Mouse (Mus musculus) ES-E14 (cell line): ENCODE data around the gene Piwil4. TPM values are rescaled to one million over a fixed set of nuclear protein-coding genes. Genes with fewer than 3 reads are reported as not detected.
"Not testable (repeated sequence)": the region's sequence is repeated elsewhere in the genome, so short reads cannot be mapped to it uniquely, and the experiment has no call there.

Source experiments
- DNase-seq: peaks from one replicate; pipeline ENCODE4 v3.0.0-alpha.2; 2013; ENCODE audit warnings: low read depth, low spot score
- H3K27ac ChIP-seq: 2 replicates; pipeline ENCODE4 v1.5.1; 2012; ENCODE audit warnings: low read depth, mild to moderate bottlenecking, low read length, moderate library complexity, mixed read lengths; ENCODE audit not compliant: poor library complexity, insufficient read depth, severe bottlenecking
- H3K36me3 ChIP-seq: 2 replicates; pipeline ENCODE4 v1.6.1; 2012; ENCODE audit warnings: mild to moderate bottlenecking, low read length, moderate library complexity, mixed read lengths; ENCODE audit not compliant: control insufficient read depth, poor library complexity, insufficient read depth, severe bottlenecking
- H3K4me1 ChIP-seq, 2 experiments: fragments of 150-350 bp in 1 of 2; sonication (generic) in 1 of 2; 2 replicates each; pipeline ENCODE4 v1.6.1; 2012; ENCODE audit warnings: low read length in 2 of 2, mild to moderate bottlenecking in 1 of 2, mixed read lengths in 1 of 2; ENCODE audit not compliant: control insufficient read depth in 2 of 2, insufficient read depth in 2 of 2, poor library complexity in 1 of 2
- H3K4me3 ChIP-seq, 2 experiments: fragments of 150-350 bp in 1 of 2; sonication (generic) in 1 of 2; 2 replicates each; pipeline ENCODE4 v1.5.1; 2012; ENCODE audit warnings: low read length in 2 of 2, low read depth in 1 of 2, mild to moderate bottlenecking in 1 of 2, mixed read lengths in 1 of 2; ENCODE audit not compliant: insufficient read depth in 1 of 2, poor library complexity in 1 of 2, severe bottlenecking in 1 of 2
- H3K9ac ChIP-seq: 2 replicates; pipeline ENCODE4 v1.6.1; 2012; ENCODE audit warnings: low read depth, mild to moderate bottlenecking, low read length, mixed read lengths; ENCODE audit not compliant: poor library complexity, insufficient read depth, severe bottlenecking
- H3K9me3 ChIP-seq: fragments of 150-350 bp; sonication (generic); 2 replicates; pipeline ENCODE4 v1.6.1; 2012; ENCODE audit warnings: low read depth, mild to moderate bottlenecking, low read length; ENCODE audit not compliant: control insufficient read depth, insufficient read depth
- CHD2 ChIP-seq: IDR thresholded peaks from 2 replicates; pipeline ENCODE4 v1.6.1; 2014; ENCODE audit warnings: mild to moderate bottlenecking, low read depth, low read length, inconsistent platforms
- HCFC1 ChIP-seq: IDR thresholded peaks from 2 replicates; pipeline ENCODE4 v1.6.1; 2012; ENCODE audit warnings: low read length, inconsistent platforms, borderline replicate concordance; ENCODE audit not compliant: insufficient read depth
- MAFK ChIP-seq: IDR thresholded peaks from 2 replicates; pipeline ENCODE4 v1.6.1; 2014; ENCODE audit warnings: mild to moderate bottlenecking, low read depth, low read length, inconsistent platforms; ENCODE audit not compliant: insufficient read depth
- ZC3H11A ChIP-seq: IDR thresholded peaks from 2 replicates; pipeline ENCODE4 v1.6.1; 2012; ENCODE audit warnings: low read depth, mild to moderate bottlenecking, inconsistent platforms, low read length, borderline replicate concordance
- ZNF384 ChIP-seq: IDR thresholded peaks from 2 replicates; pipeline ENCODE4 v1.6.1; 2012; ENCODE audit warnings: low read depth, low read length, inconsistent platforms
- in situ Hi-C, 2 experiments: fragments of 600-800 bp; cut with MboI; formaldehyde crosslinking; loops; one replicate each; pipeline ENCODE4 v1.15.1; 2025; ENCODE audit warnings: low sequenced_read_pairs in 2 of 2, inconsistent platforms in 1 of 2; ENCODE audit not compliant: unreplicated experiment in 2 of 2
- total RNA-seq: library from RNA; depleted of rRNA; stranded (reverse); fragments of 300-350 nt; gene quantifications from 2 replicates; pipeline ENCODE4 v1.2.3, GENCODE M21; 2012

Piwil4 gene
- total RNA-seq, 1 experiment, result 2.7 TPM

DNA sequence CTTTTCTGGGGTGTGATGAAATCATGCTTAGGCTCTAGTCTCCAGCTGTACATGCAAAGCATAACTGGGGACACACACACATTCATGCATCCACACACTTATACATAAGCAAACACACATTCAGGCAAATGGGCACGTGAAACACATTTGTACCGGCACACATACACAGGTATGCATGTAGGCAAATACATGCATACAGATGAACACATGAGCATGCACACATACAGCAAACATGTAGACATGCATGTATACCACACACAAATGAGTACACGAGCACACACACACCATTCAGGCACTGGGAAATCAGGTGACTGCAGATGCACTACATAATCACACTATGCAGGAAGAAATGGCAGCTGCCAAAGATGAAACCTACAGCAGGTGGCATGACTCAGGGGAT lies 29.6 kb downstream of the Piwil4 start:
- Histone ChIP-seq H3K9ac (no peak overlapping the region), H3K27ac (no peak overlapping the region), H3K4me3 (no peak overlapping the region), H3K36me3 (no peaks in the 10 kb centered on the region), H3K4me1 (no peaks in the 10 kb centered on the region), H3K9me3 (no peaks in the 10 kb centered on the region)
- no peak for TF ChIP-seq ZNF384
- no peak for TF ChIP-seq ZC3H11A
- no peak for TF ChIP-seq MAFK
- no peak for TF ChIP-seq CHD2
- no peak for TF ChIP-seq HCFC1
- in situ Hi-C loops, result no loop called here
- DNase-seq, result no peak

DNA sequence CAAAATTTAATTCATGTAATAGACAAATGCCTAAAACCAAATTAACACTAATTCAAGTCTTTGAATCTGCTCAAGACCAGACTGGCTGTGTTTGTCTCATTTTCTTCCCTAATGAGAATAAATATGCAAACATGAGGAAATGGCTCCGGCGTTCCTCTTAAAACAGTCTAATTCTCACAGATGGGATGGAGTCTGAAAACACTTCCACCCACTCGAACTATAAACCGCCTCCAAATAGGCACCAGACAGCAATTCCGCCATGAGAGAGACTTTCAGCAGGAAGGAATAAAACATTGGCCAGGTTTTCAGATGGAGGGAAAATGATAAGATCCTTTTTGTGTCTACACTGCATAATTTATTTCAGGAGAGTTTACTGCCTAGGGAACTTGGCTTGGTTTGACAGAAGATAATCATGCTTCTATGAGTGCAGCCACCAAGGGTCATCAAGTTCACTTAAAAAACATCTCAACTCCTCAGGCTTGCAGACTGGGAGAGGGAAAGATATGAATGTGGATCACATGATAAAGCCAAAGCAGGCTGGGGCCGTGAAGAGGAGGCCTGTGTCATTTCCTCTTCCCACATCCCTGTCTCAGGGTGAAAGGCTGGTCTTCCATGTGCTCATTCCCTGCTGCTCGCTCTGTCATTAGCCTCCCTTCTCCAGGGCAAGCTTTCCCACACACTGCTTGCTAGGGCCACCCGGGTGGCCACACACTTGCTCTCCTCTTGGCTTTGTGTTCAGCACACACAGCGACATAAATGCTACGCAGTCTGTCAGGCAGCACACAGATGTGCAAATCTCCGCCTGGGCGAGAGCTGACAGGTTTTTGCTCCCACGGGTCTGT lies 35.0 kb downstream of the Piwil4 start:
- H3K9me3 ChIP-seq, result no peaks in the 10 kb centered on the region
- no peaks in the 10 kb centered on the region for H3K4me1 ChIP-seq
- no peaks in the 10 kb centered on the region for H3K36me3 ChIP-seq
- TF ChIP-seq CHD2 (no peak), ZC3H11A (no peak), HCFC1 (no peak), MAFK (no peak), ZNF384 (no peak)
- H3K27ac ChIP-seq, result no peak overlapping the region
- H3K9ac ChIP-seq, result no peak overlapping the region; the same call in 1 of the 2 replicates
- no peak for DNase-seq
- H3K4me3 ChIP-seq, result peak overlapping the region; percentile 3 to 24; a peak in 1 of 4 replicates
- in situ Hi-C loops, result no loop called here

DNA sequence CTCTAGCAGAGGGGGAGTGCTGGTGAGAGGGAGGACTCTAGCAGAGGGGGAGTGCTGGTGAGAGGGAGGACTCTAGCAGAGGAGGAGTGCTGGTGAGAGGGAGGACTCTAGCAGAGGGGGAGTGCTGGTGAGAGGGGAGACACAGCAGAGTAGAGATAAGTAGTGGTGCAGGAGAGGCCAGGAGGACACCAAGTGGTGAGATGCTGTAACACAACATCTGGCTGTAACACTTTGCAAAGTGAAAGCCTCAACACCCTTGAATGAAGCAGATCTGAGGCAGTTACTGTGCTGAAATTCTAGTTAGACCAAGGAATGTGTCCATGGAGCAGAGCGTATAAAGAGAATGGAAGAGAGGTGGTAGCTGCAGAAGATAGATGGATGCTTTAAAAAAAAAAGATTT lies 39.7 kb downstream of the Piwil4 start:
- in situ Hi-C loops, DNase-seq: not testable (repeated sequence)

DNA sequence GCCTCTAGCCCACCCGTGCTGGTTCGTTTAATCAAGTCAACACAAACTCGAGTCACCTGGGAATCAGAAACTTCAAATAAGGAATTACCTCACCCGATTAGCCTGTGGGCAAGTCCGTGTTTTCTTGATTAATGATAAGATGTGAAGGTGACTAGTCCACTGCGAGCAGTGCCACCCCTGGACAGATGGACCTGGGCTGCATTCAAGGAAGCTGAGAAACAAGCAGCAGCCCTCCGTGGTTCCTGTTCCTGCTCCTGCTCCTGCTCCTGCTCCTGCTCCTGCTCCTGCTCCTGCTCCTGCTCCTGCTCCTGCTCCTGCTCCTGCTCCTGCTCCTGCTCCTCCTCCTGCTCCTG lies 41.3 kb downstream of the Piwil4 start:
- H3K9ac ChIP-seq, result no peak overlapping the region
- no peak overlapping the region for H3K27ac ChIP-seq
- in situ Hi-C loops, result loop anchor here in 1 of 2 experiments (5.0 kb wide), 1 partner anchor 182 kb away; no protein-coding TSS in a partner anchor
- H3K4me3 ChIP-seq, result no peak overlapping the region
- TF ChIP-seq ZC3H11A (no peak), ZNF384 (no peak), MAFK (no peak), HCFC1 (no peak), CHD2 (no peak)
- H3K9me3 ChIP-seq, result no peaks in the 10 kb centered on the region
- no peaks in the 10 kb centered on the region for H3K36me3 ChIP-seq
- no peak for DNase-seq
- H3K4me1 ChIP-seq, result peaks cover 0 to 3% of the 10 kb centered on the region in 2 experiments; a peak in 2 of 4 replicates

More for the DNA sequence above, 39.7 kb downstream of the Piwil4 start:
- not testable (repeated sequence) for H3K27ac ChIP-seq, H3K9me3 ChIP-seq, H3K36me3 ChIP-seq, H3K9ac ChIP-seq, H3K4me3 ChIP-seq, H3K4me1 ChIP-seq
